Mouse (Mus musculus) Muller cell, postnatal 12 days (primary cell): ENCODE results near the gene Adh6b.

Source experiments
- DNase-seq: peaks from one replicate; pipeline ENCODE4 v3.0.0-alpha.2; 2015; ENCODE audit errors: inconsistent ontology term

Gene Adh6b

GRCm38 (mm10) chr3:138341471-138341870 lies at the start of gene Adh6b:
Gene Adh6b (plus strand): TSS chr3:138341775.
- DNase-seq: no peak

- no peak for DNase-seq
These were observed 48.2 kb upstream of the Adh6b start for GRCm38 (mm10) chr3:138293298-138293895.

- no peak for DNase-seq
These were observed 41.4 kb upstream of the Adh6b start for GRCm38 (mm10) chr3:138300130-138300529.

- no peak for DNase-seq
These were observed 38.9 kb upstream of the Adh6b start for GRCm38 (mm10) chr3:138302676-138303075.

- no peak for DNase-seq
These were observed 37.6 kb upstream of the Adh6b start for GRCm38 (mm10) chr3:138303771-138304488.

GRCm38 (mm10) chr3:138304489-138304871 lies 37.1 kb upstream of the Adh6b start:
- DNase-seq: no peak

GRCm38 (mm10) chr3:138305486-138306289 lies 35.9 kb upstream of the Adh6b start:
- DNase-seq: no peak

GRCm38 (mm10) chr3:138306290-138306683 lies 35.3 kb upstream of the Adh6b start:
- DNase-seq: no peak

- DNase-seq: no peak
These were observed 31.7 kb upstream of the Adh6b start for GRCm38 (mm10) chr3:138309910-138310309.

- DNase-seq: no peak
These were observed 30.6 kb upstream of the Adh6b start for GRCm38 (mm10) chr3:138311015-138311414.

GRCm38 (mm10) chr3:138312965-138313364 lies 28.6 kb upstream of the Adh6b start, which contains the start of gene Adh6a:
Gene Adh6a (plus strand): TSS chr3:138313286.
- no peak for DNase-seq

- DNase-seq: no peak
These were observed 24.6 kb upstream of the Adh6b start for GRCm38 (mm10) chr3:138316908-138317472.

GRCm38 (mm10) chr3:138325001-138325400 lies 16.6 kb upstream of the Adh6b start:
- no peak for DNase-seq

- no peak for DNase-seq
These were observed 16.1 kb upstream of the Adh6b start for GRCm38 (mm10) chr3:138325466-138325865.

GRCm38 (mm10) chr3:138333910-138334309 lies 7.7 kb upstream of the Adh6b start:
- no peak for DNase-seq

GRCm38 (mm10) chr3:138334320-138334719 lies 7.3 kb upstream of the Adh6b start:
- no peak for DNase-seq

GRCm38 (mm10) chr3:138335566-138335965 lies 6.0 kb upstream of the Adh6b start:
- no peak for DNase-seq

- no peak for DNase-seq
These were observed 5.3 kb upstream of the Adh6b start for GRCm38 (mm10) chr3:138336104-138336754.

- no peak for DNase-seq
These were observed 5.5 kb downstream of the Adh6b start for GRCm38 (mm10) chr3:138347041-138347440.

GRCm38 (mm10) chr3:138352012-138352809 lies 10.6 kb downstream of the Adh6b start:
- no peak for DNase-seq

- DNase-seq: no peak
These were observed 17.3 kb downstream of the Adh6b start for GRCm38 (mm10) chr3:138358856-138359255.
